Mouse (Mus musculus): Measurements from ENCODE around the gene Fgfr2.

The Fgfr2 gene

GRCm38 (mm10) chr7:132396661-132397322 lies 726.4 kb downstream of the Fgfr2 start:
- no peak for DNase-seq (ENCODE audit: inconsistent age in 2 of 2, low spot score in 1 of 2)

GRCm38 (mm10) chr7:132393582-132394175 lies 729.5 kb downstream of the Fgfr2 start:
- no peak for DNase-seq (ENCODE audit: inconsistent age in 2 of 2, low spot score in 1 of 2)

- DNase-seq (ENCODE audit: inconsistent age in 2 of 2, low spot score in 1 of 2) = no peak
Observed at GRCm38 (mm10) chr7:132393014-132393406, 730.1 kb downstream of the Fgfr2 start.

- no peak for DNase-seq (ENCODE audit: inconsistent age in 2 of 2, low spot score in 1 of 2)
Observed at GRCm38 (mm10) chr7:132392233-132393013, 730.7 kb downstream of the Fgfr2 start.

- no peak for DNase-seq (ENCODE audit: inconsistent age in 2 of 2, low spot score in 1 of 2)
Observed at GRCm38 (mm10) chr7:132389473-132389872, 733.7 kb downstream of the Fgfr2 start.

- DNase-seq (ENCODE audit: inconsistent age in 2 of 2, low spot score in 1 of 2) = no peak
Observed at GRCm38 (mm10) chr7:132387507-132387906, 735.6 kb downstream of the Fgfr2 start.

- no peak for DNase-seq (ENCODE audit: inconsistent age in 2 of 2, low spot score in 1 of 2)
Observed at GRCm38 (mm10) chr7:132386316-132386715, 736.8 kb downstream of the Fgfr2 start.

- DNase-seq (ENCODE audit: inconsistent age in 2 of 2, low spot score in 1 of 2) = no peak
Observed at GRCm38 (mm10) chr7:132385456-132386130, 737.6 kb downstream of the Fgfr2 start.

GRCm38 (mm10) chr7:132384736-132385455 lies 738.3 kb downstream of the Fgfr2 start:
- DNase-seq (ENCODE audit: inconsistent age in 2 of 2, low spot score in 1 of 2) = no peak

- DNase-seq (ENCODE audit: inconsistent age in 2 of 2, low spot score in 1 of 2) = no peak
Observed at GRCm38 (mm10) chr7:132380634-132381336, 742.4 kb downstream of the Fgfr2 start.

- no peak for DNase-seq (ENCODE audit: inconsistent age in 2 of 2, low spot score in 1 of 2)
Observed at GRCm38 (mm10) chr7:132377913-132378312, 745.2 kb downstream of the Fgfr2 start.

- no peak for DNase-seq (ENCODE audit: inconsistent age in 2 of 2, low spot score in 1 of 2)
Observed at GRCm38 (mm10) chr7:132373594-132374378, 749.4 kb downstream of the Fgfr2 start.

GRCm38 (mm10) chr7:132372752-132373513 lies 750.2 kb downstream of the Fgfr2 start:
- no peak for DNase-seq (ENCODE audit: inconsistent age in 2 of 2, low spot score in 1 of 2)

GRCm38 (mm10) chr7:132371832-132372231 lies 751.3 kb downstream of the Fgfr2 start:
- DNase-seq (ENCODE audit: inconsistent age in 2 of 2, low spot score in 1 of 2) = no peak

- DNase-seq (ENCODE audit: inconsistent age in 2 of 2, low spot score in 1 of 2) = no peak
Observed at GRCm38 (mm10) chr7:132369784-132370183, 753.4 kb downstream of the Fgfr2 start.

- DNase-seq (ENCODE audit: inconsistent age in 2 of 2, low spot score in 1 of 2) = no peak
Observed at GRCm38 (mm10) chr7:132368859-132369258, 754.3 kb downstream of the Fgfr2 start.

- DNase-seq (ENCODE audit: inconsistent age in 2 of 2, low spot score in 1 of 2) = no peak
Observed at GRCm38 (mm10) chr7:132367344-132367743, 755.8 kb downstream of the Fgfr2 start.

GRCm38 (mm10) chr7:132365703-132366384 lies 757.3 kb downstream of the Fgfr2 start:
- DNase-seq (ENCODE audit: inconsistent age in 2 of 2, low spot score in 1 of 2) = no peak
